Mouse (Mus musculus): ENCODE data around the gene Traip.

DNA sequence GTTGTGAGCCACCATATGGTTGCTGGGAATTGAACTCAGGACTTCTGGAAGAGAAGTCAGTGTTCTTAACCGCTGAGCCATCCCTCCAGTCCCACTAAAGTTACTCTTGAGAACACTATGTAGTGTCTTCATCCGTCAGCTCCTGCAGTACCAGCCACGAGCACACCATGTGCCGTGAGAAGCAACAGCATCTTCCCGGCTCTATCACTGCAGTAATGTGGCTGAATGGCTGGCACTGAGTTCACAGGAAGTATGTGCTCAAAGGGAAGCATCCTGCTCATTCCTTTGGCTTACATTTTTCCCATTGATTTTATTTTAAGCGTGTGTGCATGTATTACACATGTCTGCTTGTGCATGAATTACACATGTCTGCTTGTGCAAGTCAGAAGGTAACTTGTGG, 17.5 kb downstream of the Traip start:
- no peak for TF ChIP-seq CTCF (IDR thresholded peaks at IDR 0.05; ENCODE audit: low read depth)
- no peak for TF ChIP-seq EP300 (IDR thresholded peaks at IDR 0.05; ENCODE audit: low read depth)
